Mouse (Mus musculus) lung, postnatal 0 days (tissue): ENCODE data around the gene Erap1.
"Not testable (repeated sequence)": the region's sequence is repeated elsewhere in the genome, so short reads cannot be mapped to it uniquely, and the experiment has no call there.

Experiments used
- CTCF ChIP-seq: IDR thresholded peaks from 2 replicates; pipeline ENCODE4 v1.5.1; 2016; ENCODE audit warnings: antibody characterized with exemption, mild to moderate bottlenecking
- EP300 ChIP-seq: IDR thresholded peaks from 2 replicates; pipeline ENCODE4 v1.6.1; 2016; ENCODE audit warnings: antibody characterized with exemption, mild to moderate bottlenecking, control low read depth

GRCm38 (mm10) chr13:74617163-74618019, 22.0 kb upstream of the Erap1 start:
- TF ChIP-seq CTCF, EP300: not testable (repeated sequence)
